Comparison of ENCODE assay signal across 7 mouse cellular contexts in the genomic region with DNA sequence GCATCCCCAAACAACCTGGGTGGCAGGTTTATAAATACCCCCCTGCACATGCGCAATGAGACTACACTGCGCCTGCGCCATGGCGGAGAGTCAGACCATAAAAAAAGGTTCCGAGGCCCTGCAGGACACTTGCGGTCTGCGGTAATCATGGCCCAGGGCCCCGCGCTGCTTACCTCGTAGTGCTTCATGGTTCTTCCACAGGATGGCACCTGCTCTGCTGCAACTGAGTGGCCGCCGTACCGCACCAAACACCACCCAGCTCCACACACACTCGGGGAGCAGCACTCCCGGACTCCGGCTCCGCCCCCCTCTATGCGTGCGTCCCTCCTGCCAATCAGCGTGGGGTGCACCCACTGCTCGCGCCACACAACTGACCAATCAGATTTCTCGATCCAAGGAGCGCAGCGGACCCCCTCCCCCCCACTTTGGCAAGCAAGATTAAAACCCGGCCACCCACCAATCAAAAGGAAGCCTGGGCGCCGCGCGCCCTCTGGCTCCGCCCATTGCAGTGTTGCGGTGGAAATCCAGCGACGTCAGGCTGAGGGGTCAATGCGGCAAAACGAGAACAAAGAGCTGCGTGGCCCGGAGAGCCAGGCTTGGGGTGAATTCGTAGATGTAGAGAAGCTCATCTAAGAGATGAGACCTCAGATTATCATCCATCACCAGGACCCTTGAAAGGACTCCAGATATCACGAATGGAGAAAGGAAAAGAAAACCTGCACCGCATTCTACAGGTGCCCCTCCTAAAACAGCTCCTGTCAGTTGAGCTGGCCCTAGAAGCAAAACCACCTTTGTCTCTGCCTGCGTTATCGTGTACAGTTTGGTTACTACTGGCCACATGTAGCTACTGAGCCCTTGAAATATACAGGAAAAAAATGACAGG. TPM values are rescaled to one million over a fixed set of nuclear protein-coding genes. Genes with fewer than 3 reads are reported as not detected.
DNase-seq lines count a peak whose midpoint lies in the region; ATAC-seq lines count a peak whose summit lies in the region.

No protein-coding gene starts in this region.

- H3K4me1 ChIP-seq in embryonic facial prominence, embryonic 11.5 days (ENCODE audit: control insufficient read depth, insufficient read depth, low read length): no peaks in the 10 kb centered on the region
- peaks cover 10% of the 10 kb centered on the region for H3K4me1 ChIP-seq in limb, embryonic 11.5 days (ENCODE audit: control insufficient read depth, insufficient read depth, low read length)
- H3K4me1 ChIP-seq in midbrain, embryonic 14.5 days (ENCODE audit: control insufficient read depth, insufficient read depth, low read length): peaks cover 34% of the 10 kb centered on the region

- peak overlapping the region; percentile 87 for H3K4me2 ChIP-seq in embryonic facial prominence, embryonic 11.5 days (ENCODE audit: low read depth, low read length)
- peak overlapping the region; percentile 71 for H3K4me2 ChIP-seq in limb, embryonic 11.5 days (ENCODE audit: low read depth, severe bottlenecking)
- peak overlapping the region; percentile 74 for H3K4me2 ChIP-seq in midbrain, embryonic 14.5 days (ENCODE audit: low read length)

- peak; percentile 96 for ATAC-seq in embryonic facial prominence, embryonic 11.5 days (replicated peaks; ENCODE audit: insufficient number of reproducible peaks, low FRiP score, low TSS enrichment, low read depth)
- ATAC-seq in limb, embryonic 11.5 days (ENCODE audit: insufficient number of reproducible peaks, low FRiP score, low TSS enrichment, low read depth): peak; percentile 98
- peak; percentile 99 for ATAC-seq in midbrain, embryonic 14.5 days (ENCODE audit: low FRiP score, low TSS enrichment)

- peak overlapping the region; percentile 93 for H3K4me3 ChIP-seq in embryonic facial prominence, embryonic 11.5 days (ENCODE audit: low read depth, low read length)
- H3K4me3 ChIP-seq in limb, embryonic 11.5 days (ENCODE audit: low read depth, low read length): peak overlapping the region; percentile 72
- peak overlapping the region; percentile 89 for H3K4me3 ChIP-seq in midbrain, embryonic 14.5 days (replicated peaks; ENCODE audit: low read depth, low read length)

- no peaks in the 10 kb centered on the region for H3K9me3 ChIP-seq in embryonic facial prominence, embryonic 11.5 days (replicated peaks; ENCODE audit: control insufficient read depth, low read length)
- H3K9me3 ChIP-seq in limb, embryonic 11.5 days (ENCODE audit: control insufficient read depth, low read length): no peaks in the 10 kb centered on the region
- no peaks in the 10 kb centered on the region for H3K9me3 ChIP-seq in midbrain, embryonic 14.5 days (ENCODE audit: control insufficient read depth, low read length)

- under 1% methylated on average over 43 of the region's 43 CpGs for WGBS in embryonic facial prominence, embryonic 11.5 days
- WGBS in limb, embryonic 11.5 days: under 1% methylated on average over 43 of the region's 43 CpGs
- WGBS in midbrain, embryonic 14.5 days: under 1% methylated on average over 43 of the region's 43 CpGs

- H3K9ac ChIP-seq in embryonic facial prominence, embryonic 11.5 days (replicated peaks; ENCODE audit: low read length): peak overlapping the region; percentile 79
- peak overlapping the region; percentile 93 for H3K9ac ChIP-seq in limb, embryonic 11.5 days (ENCODE audit: low read length)
- peak overlapping the region; percentile 87 for H3K9ac ChIP-seq in midbrain, embryonic 14.5 days (replicated peaks; ENCODE audit: low read length)

- peak overlapping the region; percentile 74 for H3K27ac ChIP-seq in embryonic facial prominence, embryonic 11.5 days (replicated peaks; ENCODE audit: low read depth, low read length)
- H3K27ac ChIP-seq in limb, embryonic 11.5 days (replicated peaks; ENCODE audit: low read depth, low read length): peak overlapping the region; percentile 70
- peak overlapping the region; percentile 93 for H3K27ac ChIP-seq in midbrain, embryonic 14.5 days (replicated peaks; ENCODE audit: low read depth, low read length)

- DNase-seq in adrenal gland, postnatal 14 days: peak; percentile 98
- DNase-seq in embryonic facial prominence, embryonic 11.5 days (ENCODE audit: low spot score): peak; percentile 100
- DNase-seq in heart, adult 11 months: peak; percentile 100
- DNase-seq in kidney, adult 18-20 months: peak; percentile 94
- DNase-seq in limb, embryonic 11.5 days (ENCODE audit: low spot score): peak; percentile 98
- DNase-seq in midbrain, embryonic 14.5 days: peak; percentile 100
- peak; percentile 92 to 94 for DNase-seq in spleen, adult 18-20 months

- H3K36me3 ChIP-seq in embryonic facial prominence, embryonic 11.5 days (replicated peaks; ENCODE audit: control insufficient read depth, insufficient read depth, low read depth, low read length): no peaks in the 10 kb centered on the region
- peaks cover 5% of the 10 kb centered on the region for H3K36me3 ChIP-seq in limb, embryonic 11.5 days (ENCODE audit: control insufficient read depth, insufficient read depth, low read length)
- peaks cover 6% of the 10 kb centered on the region; the same call in 1 of the 2 replicates for H3K36me3 ChIP-seq in midbrain, embryonic 14.5 days (ENCODE audit: control insufficient read depth, insufficient read depth, low read length)

- no peaks in the 10 kb centered on the region for H3K27me3 ChIP-seq in embryonic facial prominence, embryonic 11.5 days (ENCODE audit: control insufficient read depth, insufficient read depth, low read length)
- no peaks in the 10 kb centered on the region for H3K27me3 ChIP-seq in limb, embryonic 11.5 days (ENCODE audit: control insufficient read depth, insufficient read depth, low read length)
- no peaks in the 10 kb centered on the region for H3K27me3 ChIP-seq in midbrain, embryonic 14.5 days (ENCODE audit: control insufficient read depth, insufficient read depth, low read length)

RNA-seq across cellular contexts. Expression of a gene that starts 13.4 kb away (rescaled TPM):
- 340 and 372 TPM in 2 replicates for total RNA-seq in adrenal gland, postnatal 14 days (2021)
- 667 and 692 TPM in 2 replicates for polyA plus RNA-seq in embryonic facial prominence, embryonic 11.5 days (2014; fragmentation: Nextera tagmentation; extraction: Ambion mirVana)
- polyA plus RNA-seq in limb, embryonic 11.5 days (2014; fragmentation: Nextera tagmentation; extraction: Ambion mirVana): 679 and 704 TPM in 2 replicates
- 987 and 1,278 TPM in 2 replicates for polyA plus RNA-seq in midbrain, embryonic 14.5 days (2014; fragmentation: Nextera tagmentation; extraction: Ambion mirVana)

RNA-seq across cellular contexts. Expression of a gene that starts 13.6 kb away (rescaled TPM):
- total RNA-seq in adrenal gland, postnatal 14 days (2021): 28.5 and 38.3 TPM in 2 replicates
- polyA plus RNA-seq in embryonic facial prominence, embryonic 11.5 days (2014; fragmentation: Nextera tagmentation; extraction: Ambion mirVana): 54.4 and 61.4 TPM in 2 replicates
- polyA plus RNA-seq in limb, embryonic 11.5 days (2014; fragmentation: Nextera tagmentation; extraction: Ambion mirVana): 75.6 and 78.2 TPM in 2 replicates
- 46.2 TPM in 2 replicates for polyA plus RNA-seq in midbrain, embryonic 14.5 days (2014; fragmentation: Nextera tagmentation; extraction: Ambion mirVana)

RNA-seq across cellular contexts. Expression of a gene that starts 27.9 kb away (rescaled TPM):
- total RNA-seq in adrenal gland, postnatal 14 days (2021): 328 TPM in 2 replicates
- 327 and 351 TPM in 2 replicates for polyA plus RNA-seq in embryonic facial prominence, embryonic 11.5 days (2014; fragmentation: Nextera tagmentation; extraction: Ambion mirVana)
- 331 and 339 TPM in 2 replicates for polyA plus RNA-seq in limb, embryonic 11.5 days (2014; fragmentation: Nextera tagmentation; extraction: Ambion mirVana)
- polyA plus RNA-seq in midbrain, embryonic 14.5 days (2014; fragmentation: Nextera tagmentation; extraction: Ambion mirVana): 346 and 405 TPM in 2 replicates

RNA-seq across cellular contexts. Expression of a gene that starts 58.1 kb away (rescaled TPM):
- total RNA-seq in adrenal gland, postnatal 14 days (2021): 39.6 and 47.5 TPM in 2 replicates
- 169 and 177 TPM in 2 replicates for polyA plus RNA-seq in embryonic facial prominence, embryonic 11.5 days (2014; fragmentation: Nextera tagmentation; extraction: Ambion mirVana)
- polyA plus RNA-seq in limb, embryonic 11.5 days (2014; fragmentation: Nextera tagmentation; extraction: Ambion mirVana): 163 and 178 TPM in 2 replicates
- 106 and 116 TPM in 2 replicates for polyA plus RNA-seq in midbrain, embryonic 14.5 days (2014; fragmentation: Nextera tagmentation; extraction: Ambion mirVana)

RNA-seq across cellular contexts. Expression of a gene that starts 58.8 kb away (rescaled TPM):
- not detected in 2 replicates for total RNA-seq in adrenal gland, postnatal 14 days (2021)
- polyA plus RNA-seq in embryonic facial prominence, embryonic 11.5 days (2014; fragmentation: Nextera tagmentation; extraction: Ambion mirVana): not detected in 2 replicates
- not detected in 2 replicates for polyA plus RNA-seq in limb, embryonic 11.5 days (2014; fragmentation: Nextera tagmentation; extraction: Ambion mirVana)
- not detected in 2 replicates for polyA plus RNA-seq in midbrain, embryonic 14.5 days (2014; fragmentation: Nextera tagmentation; extraction: Ambion mirVana)

Comparison
In these comparisons a context has a peak if more than half of its experiments do, and no peak if none do; other contexts are left out.
1. Peak in every context shown above with its lines: DNase-seq, ATAC-seq, H3K4me3 ChIP-seq and H3K27ac ChIP-seq.